Mouse (Mus musculus) midbrain, embryonic 16.5 days (tissue): ENCODE results near the gene Optc. TPM values are rescaled to one million over a fixed set of nuclear protein-coding genes. Genes with fewer than 3 reads are reported as not detected.

Source experiments
- ATAC-seq: fragments of 200-750 bp; cut with Nextera tagmentation; 2 replicates; pipeline ENCODE4 v1.8.0; 2017; ENCODE audit warnings: moderate TSS enrichment
- H3K27ac ChIP-seq: fragments of 300-500 bp; sonication (generic); 2 replicates; pipeline ENCODE4 v1.5.1; 2014; ENCODE audit warnings: mild to moderate bottlenecking, low read length, mixed read lengths
- H3K27me3 ChIP-seq: fragments of 300-500 bp; sonication (generic); 2 replicates; pipeline ENCODE4 v1.6.1; 2014; ENCODE audit warnings: low read depth, low read length, mixed read lengths; ENCODE audit not compliant: control insufficient read depth, insufficient read depth
- H3K36me3 ChIP-seq: fragments of 300-500 bp; sonication (generic); 2 replicates; pipeline ENCODE4 v1.6.1; 2014; ENCODE audit warnings: mild to moderate bottlenecking, low read length, moderate library complexity, mixed read lengths; ENCODE audit not compliant: control insufficient read depth, insufficient read depth
- H3K4me1 ChIP-seq: fragments of 300-500 bp; sonication (generic); 2 replicates; pipeline ENCODE4 v1.6.1; 2014; ENCODE audit warnings: mild to moderate bottlenecking, low read length, mixed read lengths; ENCODE audit not compliant: control insufficient read depth, insufficient read depth
- H3K4me2 ChIP-seq: fragments of 300-500 bp; sonication (generic); 2 replicates; pipeline ENCODE4 v1.6.1; 2014; ENCODE audit warnings: mild to moderate bottlenecking, low read length, mixed read lengths
- H3K4me3 ChIP-seq: fragments of 300-500 bp; sonication (generic); 2 replicates; pipeline ENCODE4 v1.5.1; 2014; ENCODE audit warnings: low read depth, mild to moderate bottlenecking, low read length, moderate library complexity, mixed read lengths
- H3K9ac ChIP-seq: fragments of 300-500 bp; sonication (generic); 2 replicates; pipeline ENCODE4 v1.6.1; 2014; ENCODE audit warnings: low read depth, low read length, mixed read lengths
- H3K9me3 ChIP-seq: fragments of 300-500 bp; sonication (generic); replicated peaks from 2 replicates; pipeline ENCODE4 v1.6.1; 2014; ENCODE audit warnings: mild to moderate bottlenecking, low read length, mixed read lengths; ENCODE audit not compliant: control insufficient read depth, poor library complexity, severe bottlenecking
- WGBS: fragments of 180-500 bp; shearing (Covaris S2); extraction: QIAGEN DNeasy Blood & Tissue Kit; methylation state at CpG from one replicate; pipeline ENCODE4 v1.1.7; 2014; 5-methylcytosine and 5-hydroxymethylcytosine counted together
- polyA plus RNA-seq: library from polyadenylated mRNA; unstranded; fragments of >200 nt; fragmentation: Nextera tagmentation; extraction: Ambion mirVana; gene quantifications from 2 replicates; pipeline ENCODE4 v1.2.1, GENCODE M21; 2015

Optc gene
- 2.3 and 3.7 TPM in 2 replicates for polyA plus RNA-seq

DNA sequence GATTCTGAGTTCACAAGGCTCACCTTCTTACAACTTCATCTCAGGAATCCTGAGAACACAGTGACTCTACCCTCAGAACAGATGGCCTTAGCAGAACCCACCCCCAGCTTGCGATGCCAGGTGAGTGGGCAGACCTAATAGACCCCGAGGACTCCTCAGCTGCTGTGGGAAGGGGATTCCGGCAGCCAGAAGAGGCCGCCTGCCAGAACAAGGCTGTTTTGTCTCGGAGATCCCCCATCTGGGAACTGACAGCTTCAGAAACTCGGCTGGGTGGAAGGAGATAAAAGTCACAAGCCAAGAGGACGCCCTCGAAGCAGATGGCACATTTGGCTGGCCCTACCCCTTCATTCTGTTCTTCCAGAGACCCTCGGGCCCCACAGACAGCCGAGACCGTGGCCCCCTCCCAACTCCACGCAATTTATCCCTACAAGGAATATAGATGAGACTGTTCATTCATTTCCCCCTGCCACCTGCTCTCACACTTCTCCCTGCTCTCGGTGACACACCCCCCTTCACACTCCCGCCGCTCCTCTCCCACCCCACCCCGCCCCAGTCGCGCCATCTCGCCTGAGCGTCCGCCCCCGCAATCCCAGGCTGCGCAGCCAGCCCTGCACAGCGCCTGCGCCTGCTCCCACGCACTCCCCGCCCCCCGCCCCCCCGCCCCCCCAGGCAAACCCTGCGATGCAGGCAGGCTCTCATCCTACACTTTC lies at the start of gene Optc:
Gene Optc (minus strand): TSS at position 51 of the 710 bp plus-strand sequence.
- Histone ChIP-seq H3K36me3 (no peaks in the 10 kb centered on the region), H3K9me3 (no peaks in the 10 kb centered on the region), H3K4me3 (peak within 1 kb of the TSS; percentile 43), H3K4me2 (peak within 1 kb of the TSS; percentile 74), H3K4me1 (peaks cover 24% of the 10 kb centered on the region), H3K27me3 (no peaks in the 10 kb centered on the region), H3K9ac (peak within 1 kb of the TSS; percentile 68), H3K27ac (peak within 1 kb of the TSS; percentile 77)
- ATAC-seq = peak; percentile 89
- WGBS = 1% methylated on average over 26 of the region's 30 CpGs

DNA sequence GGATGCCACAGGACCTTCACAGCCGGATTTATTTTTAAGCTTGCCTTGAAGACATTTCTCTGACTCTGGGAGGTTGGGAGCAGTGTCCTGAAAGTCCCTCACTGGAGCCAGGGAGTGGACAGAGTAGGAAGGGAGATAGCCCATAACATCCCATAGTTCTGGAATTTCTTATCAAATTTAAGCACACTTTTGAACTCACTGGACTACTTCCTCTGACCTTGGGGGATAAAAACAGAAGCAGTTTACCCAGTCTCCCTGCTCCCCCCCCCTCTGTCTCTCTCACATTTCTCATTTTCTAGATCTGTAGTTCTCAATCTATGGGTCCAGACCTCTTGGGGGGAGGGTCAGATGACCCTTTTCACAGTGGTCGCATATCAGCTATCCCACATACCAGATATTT lies 46.2 kb upstream of the Optc start:
- WGBS = 65% methylated on average over 2 of the region's 2 CpGs
- Histone ChIP-seq H3K9me3 (no peaks in the 10 kb centered on the region), H3K4me2 (no peak overlapping the region), H3K4me1 (0 out of 2 replicates have a peak, but pooled peaks cover 4% of the 10 kb centered on the region), H3K27ac (no peak overlapping the region), H3K9ac (no peak overlapping the region), H3K27me3 (no peaks in the 10 kb centered on the region), H3K4me3 (no peak overlapping the region), H3K36me3 (no peaks in the 10 kb centered on the region)
- no peak for ATAC-seq

DNA sequence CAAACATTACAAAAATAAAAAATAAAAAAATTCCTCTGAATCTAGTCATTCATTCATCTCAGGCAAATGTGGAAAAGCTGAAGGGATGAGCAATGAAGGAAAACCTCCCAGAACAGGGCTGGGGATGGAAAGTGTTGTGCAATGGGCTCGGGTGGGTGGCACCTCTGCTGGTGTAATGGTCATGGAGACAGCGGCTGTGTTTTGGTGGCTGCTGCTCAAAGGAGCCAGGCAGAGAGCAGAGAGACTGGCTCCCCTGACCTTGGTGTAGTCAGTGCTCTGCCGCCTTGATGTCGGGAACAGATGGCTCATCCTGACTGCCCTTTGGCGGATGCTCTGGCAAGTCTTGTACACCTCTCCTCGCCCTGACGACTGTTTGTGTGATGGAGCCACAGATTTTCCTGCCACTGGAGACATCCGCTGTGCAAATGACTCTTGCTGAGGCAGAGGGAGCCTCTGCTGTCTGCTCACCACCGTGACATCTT lies 45.5 kb upstream of the Optc start:
- no peak overlapping the region for H3K4me3 ChIP-seq
- 0 out of 2 replicates have a peak, but pooled peaks cover 4% of the 10 kb centered on the region for H3K4me1 ChIP-seq
- no peak overlapping the region for H3K27ac ChIP-seq
- ATAC-seq = no peak
- no peaks in the 10 kb centered on the region for H3K27me3 ChIP-seq
- H3K9me3 ChIP-seq = no peaks in the 10 kb centered on the region
- 56% methylated on average over 9 of the region's 9 CpGs for WGBS
- no peak overlapping the region for H3K4me2 ChIP-seq
- H3K36me3 ChIP-seq = no peaks in the 10 kb centered on the region
- peak overlapping the region; percentile 31; the same call in 1 of the 2 replicates for H3K9ac ChIP-seq

DNA sequence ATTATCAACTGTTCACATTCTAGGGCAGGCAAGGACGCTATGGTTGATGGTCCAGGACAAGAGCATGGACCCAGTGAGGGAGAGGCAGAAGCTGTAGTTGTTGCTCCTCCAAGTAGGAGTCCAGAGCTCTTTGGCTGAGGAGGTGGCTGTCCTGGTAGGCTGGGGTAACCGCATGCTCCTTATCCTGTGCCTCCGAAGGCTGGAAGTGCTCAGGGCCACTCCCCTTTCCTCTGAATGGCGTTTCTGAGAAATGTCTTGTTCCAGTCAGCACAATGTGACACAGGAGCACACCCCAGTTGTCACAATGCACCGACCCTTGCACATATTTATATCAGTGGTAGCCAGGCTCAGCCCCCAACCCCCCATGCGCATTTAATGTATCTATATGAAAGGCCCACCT lies 43.8 kb upstream of the Optc start:
- Histone ChIP-seq H3K4me3 (no peak overlapping the region), H3K9ac (no peak overlapping the region), H3K4me1 (0 out of 2 replicates have a peak, but pooled peaks cover 4% of the 10 kb centered on the region), H3K4me2 (no peak overlapping the region), H3K9me3 (no peaks in the 10 kb centered on the region), H3K27me3 (no peaks in the 10 kb centered on the region), H3K36me3 (no peaks in the 10 kb centered on the region), H3K27ac (no peak overlapping the region)
- 62% methylated on average over 6 of the region's 6 CpGs for WGBS
- ATAC-seq = no peak

DNA sequence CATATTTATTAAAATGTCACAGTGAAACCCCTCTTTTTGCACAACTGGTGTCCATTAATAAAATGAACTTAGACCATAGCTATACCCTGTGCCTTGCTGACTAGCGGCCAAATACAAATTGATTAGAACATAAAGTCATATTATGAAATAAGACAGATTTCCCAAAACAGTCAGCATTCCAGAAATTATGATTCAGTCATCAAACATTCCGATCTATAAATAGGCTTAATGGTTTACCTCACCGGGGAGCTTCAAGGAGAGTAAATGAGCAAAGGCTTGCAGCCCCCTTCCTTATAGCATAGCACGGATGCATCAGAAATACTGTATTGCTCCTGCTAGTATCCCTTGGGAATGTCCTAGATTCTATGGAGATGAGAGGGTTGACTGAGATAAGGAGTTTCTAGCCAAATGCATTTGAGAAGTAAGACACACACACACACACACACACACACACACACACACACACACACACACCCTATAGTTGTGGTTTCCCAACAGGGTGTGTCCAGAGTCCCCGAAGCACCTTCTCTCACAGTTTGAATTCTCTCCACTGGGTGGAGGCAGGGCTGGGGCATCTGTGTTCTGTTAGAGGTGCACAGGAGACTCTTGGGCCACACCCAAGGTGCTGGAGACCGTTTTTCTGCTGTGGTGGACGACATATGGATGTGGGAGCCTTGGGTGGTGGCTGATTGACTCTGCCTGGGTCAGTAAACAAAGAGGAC lies 42.4 kb upstream of the Optc start:
- Histone ChIP-seq H3K27ac (no peak overlapping the region), H3K9me3 (no peaks in the 10 kb centered on the region), H3K9ac (no peak overlapping the region), H3K4me3 (no peak overlapping the region), H3K4me1 (0 out of 2 replicates have a peak, but pooled peaks cover 4% of the 10 kb centered on the region), H3K36me3 (no peaks in the 10 kb centered on the region), H3K4me2 (no peak overlapping the region), H3K27me3 (no peaks in the 10 kb centered on the region)
- 83% methylated on average over 7 of the region's 7 CpGs for whole genome bisulfite sequencing
- ATAC-seq = no peak

DNA sequence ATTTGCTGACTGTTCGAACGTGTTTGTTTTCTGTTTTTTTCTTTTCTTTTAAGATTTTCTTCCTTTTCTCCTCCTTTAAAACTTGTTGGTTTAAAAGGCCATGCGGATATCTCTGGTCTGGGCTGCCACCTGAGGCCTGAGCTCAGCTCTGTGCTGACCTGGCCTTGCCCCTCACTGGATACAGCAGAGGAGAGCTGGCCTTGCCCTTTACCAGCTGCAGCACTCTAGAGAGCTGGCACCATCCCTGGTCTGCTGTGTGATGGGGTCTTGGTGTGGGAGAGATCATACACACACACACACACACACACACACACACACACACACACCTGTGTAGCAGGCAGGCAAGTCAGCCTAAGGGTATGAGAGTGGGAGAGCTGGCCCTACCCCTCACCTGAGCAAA lies 37.3 kb upstream of the Optc start:
- ATAC-seq = no peak
- 93% methylated on average over 3 of the region's 3 CpGs for WGBS
- H3K9ac ChIP-seq = no peak overlapping the region

DNA sequence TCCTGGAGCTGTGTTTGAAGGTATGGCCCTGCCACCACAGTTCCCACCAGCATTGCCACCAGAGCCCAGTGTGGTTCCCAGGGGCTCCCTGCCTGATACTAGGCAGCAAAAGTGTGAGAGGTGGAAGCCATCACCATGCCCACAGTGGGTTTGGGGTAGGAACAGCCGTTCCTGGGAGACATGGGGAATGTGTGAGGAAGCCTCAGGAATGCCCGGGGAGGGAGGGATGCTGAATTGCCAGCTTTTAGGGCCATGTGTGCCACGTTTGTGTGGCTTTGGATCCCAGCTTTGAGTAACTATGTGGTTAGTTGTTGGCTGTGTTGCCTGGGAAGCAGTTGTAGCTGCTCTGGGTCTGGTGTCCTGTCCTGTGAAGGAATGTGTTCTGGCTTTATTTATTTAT lies 34.1 kb upstream of the Optc start:
- H3K9ac ChIP-seq = no peak overlapping the region
- no peaks in the 10 kb centered on the region for H3K9me3 ChIP-seq
- no peaks in the 10 kb centered on the region for H3K27me3 ChIP-seq
- no peaks in the 10 kb centered on the region for H3K4me1 ChIP-seq
- H3K27ac ChIP-seq = no peak overlapping the region
- H3K4me3 ChIP-seq = no peak overlapping the region
- no peak overlapping the region for H3K4me2 ChIP-seq
- no peak for ATAC-seq
- WGBS = 86% methylated on average over 3 of the region's 3 CpGs
- H3K36me3 ChIP-seq = no peaks in the 10 kb centered on the region

More for the DNA sequence above, 37.3 kb upstream of the Optc start:
- Histone ChIP-seq H3K36me3 (no peaks in the 10 kb centered on the region), H3K4me1 (no peaks in the 10 kb centered on the region), H3K27ac (no peak overlapping the region), H3K4me3 (no peak overlapping the region), H3K27me3 (no peaks in the 10 kb centered on the region), H3K4me2 (no peak overlapping the region), H3K9me3 (no peaks in the 10 kb centered on the region)

DNA sequence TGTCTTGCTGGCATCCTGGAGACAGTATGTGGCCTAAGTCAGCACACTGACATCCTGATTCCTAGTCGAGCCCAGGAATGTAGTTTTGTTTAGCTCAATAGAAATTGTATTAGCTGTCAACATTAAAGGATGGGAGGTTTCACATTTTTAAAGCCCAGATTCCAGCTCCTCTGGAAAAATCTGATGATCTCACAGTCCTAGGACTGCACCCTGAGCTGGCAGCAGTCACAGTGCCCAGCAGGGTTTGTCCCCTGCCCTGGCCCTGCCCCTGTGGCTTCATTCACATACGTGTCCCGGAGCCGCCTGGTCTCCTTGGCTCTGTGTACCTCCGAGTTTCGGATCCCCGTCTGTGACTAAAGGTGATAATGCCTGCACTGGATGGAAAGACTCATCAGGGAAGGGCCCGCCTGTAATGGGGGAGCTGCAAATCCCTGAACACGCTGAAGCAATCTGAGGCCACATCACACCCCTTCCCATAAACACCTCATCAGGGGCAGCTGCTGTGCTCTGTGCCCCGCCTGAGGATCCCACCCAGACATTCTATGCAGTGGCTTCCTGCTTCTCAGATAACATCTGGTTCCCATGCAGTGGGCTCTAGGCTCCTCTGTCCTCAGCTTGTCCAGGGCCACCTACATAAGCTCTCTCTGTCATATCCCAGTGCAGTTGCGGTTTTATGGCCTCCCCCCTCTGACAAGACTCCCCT lies 33.5 kb upstream of the Optc start:
- ATAC-seq = no peak
- H3K4me3 ChIP-seq = no peak overlapping the region
- no peak overlapping the region for H3K27ac ChIP-seq
- H3K9ac ChIP-seq = no peak overlapping the region
- H3K4me1 ChIP-seq = no peaks in the 10 kb centered on the region
- H3K36me3 ChIP-seq = no peaks in the 10 kb centered on the region
- H3K9me3 ChIP-seq = no peaks in the 10 kb centered on the region
- H3K27me3 ChIP-seq = no peaks in the 10 kb centered on the region
- no peak overlapping the region for H3K4me2 ChIP-seq
- WGBS = 76% methylated on average over 11 of the region's 11 CpGs
